9 mouse cellular contexts compared by ENCODE assay signal in genomic region chr3:41599806-41600589, GRCm38 (mm10). TPM values are rescaled to one million over a fixed set of nuclear protein-coding genes. Genes with fewer than 3 reads are reported as not detected.
DNase-seq lines count a peak whose midpoint lies in the region; ATAC-seq and TF ChIP-seq lines count a peak whose summit lies in the region.
"Had no signal": no experiment of that assay in that cellular context is flagged by ENCODE, and none has a peak within 500 bp of the region (broad histone marks: within the 10 kb centered on the region; RNA-seq: fewer than 3 reads in every experiment).

No protein-coding gene starts in this region.

- H3K4me3 ChIP-seq in left cerebral cortex, adult 2 months, result no peak overlapping the region
- no peak overlapping the region for H3K4me3 ChIP-seq in intestine, embryonic 16.5 days (ENCODE audit: low read length)
- H3K4me3 ChIP-seq in lung, embryonic 16.5 days (ENCODE audit: low read length), result no peak overlapping the region
- H3K4me3 ChIP-seq: limb, embryonic 15.5 days had no signal

- WGBS in intestine, embryonic 16.5 days, result 89% methylated on average over 14 of the region's 14 CpGs
- 85% methylated on average over 14 of the region's 14 CpGs for WGBS in lung, embryonic 16.5 days

- no peak overlapping the region for H3K9ac ChIP-seq in intestine, embryonic 16.5 days (ENCODE audit: low read depth, low read length)
- H3K9ac ChIP-seq in lung, embryonic 16.5 days (ENCODE audit: low read length), result no peak overlapping the region
- H3K9ac ChIP-seq: limb, embryonic 15.5 days had no signal

- no peak overlapping the region for H3K27ac ChIP-seq in left cerebral cortex, adult 2 months
- no peak overlapping the region for H3K27ac ChIP-seq in intestine, embryonic 16.5 days (ENCODE audit: low read length)
- no peak overlapping the region for H3K27ac ChIP-seq in lung, embryonic 16.5 days (ENCODE audit: low read length)
- H3K27ac ChIP-seq: limb, embryonic 15.5 days had no signal

- no peak overlapping the region for H3K4me2 ChIP-seq in intestine, embryonic 16.5 days (ENCODE audit: low read depth, low read length)
- H3K4me2 ChIP-seq in lung, embryonic 16.5 days (ENCODE audit: low read depth, low read length), result no peak overlapping the region
- H3K4me2 ChIP-seq: limb, embryonic 15.5 days had no signal

- peaks cover 9% of the 10 kb centered on the region for H3K36me3 ChIP-seq in intestine, embryonic 16.5 days (ENCODE audit: control insufficient read depth, insufficient read depth, low read length)
- peaks cover 6% of the 10 kb centered on the region; the same call in 1 of the 2 replicates for H3K36me3 ChIP-seq in lung, embryonic 16.5 days (ENCODE audit: control insufficient read depth, insufficient read depth, low read length)

- DNase-seq in left cerebral cortex, adult 2 months (ENCODE audit: extremely low spot score in 1 of 2, low spot score in 2 of 2), result no peak
- no peak for DNase-seq in left cerebral cortex, postnatal 25 days (ENCODE audit: low spot score in 2 of 2)
- DNase-seq in adrenal gland, adult (ENCODE audit: inconsistent age in 2 of 2, low spot score in 1 of 2), result peak; percentile 58 to 87
- peak; percentile 68 for DNase-seq in embryo, embryonic 10 days (ENCODE audit: low spot score)
- peak; percentile 76 to 87 for DNase-seq in heart, adult 18-20 months
- DNase-seq in skeletal muscle tissue, adult 2 months (ENCODE audit: low read depth, low spot score), result peak; percentile 52

- intact Hi-C loops in left cerebral cortex, adult 2 months (cut with DNase I), result loop anchor here (5.0 to 10.0 kb wide), 5 partner anchors 253 to 645 kb away; no protein-coding TSS in a partner anchor
- intact Hi-C loops in left cerebral cortex, postnatal 25 days (cut with DNase I), result loop anchor here (5.0 kb wide), 1 partner anchor 253 kb away; no protein-coding TSS in a partner anchor

- ATAC-seq in intestine, embryonic 16.5 days, result peak; percentile 39
- peak; percentile 26; the same call in 1 of the 2 replicates for ATAC-seq in lung, embryonic 16.5 days (ENCODE audit: low read depth)

- no peaks in the 10 kb centered on the region; the same call in 1 of the 2 replicates for H3K4me1 ChIP-seq in intestine, embryonic 16.5 days (ENCODE audit: control insufficient read depth, insufficient read depth, low read length)
- H3K4me1 ChIP-seq in lung, embryonic 16.5 days (replicated peaks; ENCODE audit: control insufficient read depth, insufficient read depth, low read length), result no peaks in the 10 kb centered on the region

- H3K9me3 ChIP-seq in intestine, embryonic 16.5 days (ENCODE audit: control insufficient read depth, low read length), result no peaks in the 10 kb centered on the region
- H3K9me3 ChIP-seq in lung, embryonic 16.5 days (ENCODE audit: control insufficient read depth, low read length), result no peaks in the 10 kb centered on the region
- H3K9me3 ChIP-seq: limb, embryonic 15.5 days had no signal

- TF ChIP-seq CTCF in left cerebral cortex, adult 2 months (IDR thresholded peaks at IDR 0.05), result peak; percentile 68

- H3K27me3 ChIP-seq in intestine, embryonic 16.5 days (replicated peaks; ENCODE audit: control insufficient read depth, insufficient read depth, low read length), result no peaks in the 10 kb centered on the region
- no peaks in the 10 kb centered on the region for H3K27me3 ChIP-seq in lung, embryonic 16.5 days (ENCODE audit: control insufficient read depth, insufficient read depth, low read depth, low read length)
- H3K27me3 ChIP-seq: limb, embryonic 15.5 days had no signal

RNA-seq across cellular contexts. Expression of gene Jade1, which starts 44.5 kb away (rescaled TPM):
- total RNA-seq in left cerebral cortex, adult 2 months (2021), result 10 to 100 TPM; 40.5 to 44.7 TPM
- total RNA-seq in left cerebral cortex, postnatal 25 days (2021), result 10 to 100 TPM; 36.8 to 42.5 TPM
- total RNA-seq in heart, adult 18-20 months (2021), result 10 to 100 TPM; 28.5 to 32.3 TPM
- polyA plus RNA-seq in intestine, embryonic 16.5 days (2015; fragmentation: Nextera tagmentation; extraction: Ambion mirVana), result 14.8 and 16.9 TPM in 2 replicates
- 7.1 and 7.7 TPM in 2 replicates for polyA plus RNA-seq in lung, embryonic 16.5 days (2015; fragmentation: Nextera tagmentation; extraction: Ambion mirVana)

Comparison
In these comparisons a context has a peak if more than half of its experiments do, and no peak if none do; other contexts are left out.
1. DNase-seq: peak in adrenal gland, adult (2 of 2), embryo, embryonic 10 days (single experiment), heart, adult 18-20 months (2 of 2) and skeletal muscle tissue, adult 2 months (single experiment); none in left cerebral cortex, adult 2 months (0 of 2) and left cerebral cortex, postnatal 25 days (0 of 2).